Mouse (Mus musculus): Measurements from ENCODE around the gene Mylk. TPM values are rescaled to one million over a fixed set of nuclear protein-coding genes. Genes with fewer than 3 reads are reported as not detected.
"Not testable (repeated sequence)": the region's sequence is repeated elsewhere in the genome, so short reads cannot be mapped to it uniquely, and the experiment has no call there.

The Mylk gene
- 4.2 and 4.6 TPM in 2 replicates for polyA plus RNA-seq (2014; fragmentation: Nextera tagmentation; extraction: Ambion mirVana)

GRCm38 (mm10) chr16:34745065-34745585, at the start of gene Mylk:
Gene Mylk, plus strand, starts transcription at chr16:34745210.
- H3K4me3 ChIP-seq (ENCODE audit: low read depth, low read length): peak within 1 kb of the TSS; percentile 38
- DNase-seq (ENCODE audit: low spot score) (peak; percentile 88), ATAC-seq (peak; percentile 94)
- no peaks in the 10 kb centered on the region for H3K9me3 ChIP-seq (replicated peaks; ENCODE audit: control insufficient read depth, low read length)
- H3K27me3 ChIP-seq (replicated peaks; ENCODE audit: control insufficient read depth, insufficient read depth, low read length): peaks cover 7% of the 10 kb centered on the region; the same call in 1 of the 2 replicates
- WGBS: under 1% methylated on average over 48 of the region's 48 CpGs
- no peak within 1 kb of the TSS for H3K27ac ChIP-seq (ENCODE audit: low read depth, low read length)
- H3K4me2 ChIP-seq (ENCODE audit: low read length): peak within 1 kb of the TSS; percentile 73
- H3K4me1 ChIP-seq (ENCODE audit: control insufficient read depth, insufficient read depth, low read length): peaks cover 8% of the 10 kb centered on the region; the same call in 1 of the 2 replicates
- H3K36me3 ChIP-seq (ENCODE audit: control insufficient read depth, insufficient read depth, low read length): no peaks in the 10 kb centered on the region
- peak within 1 kb of the TSS; percentile 52 for H3K9ac ChIP-seq (ENCODE audit: low read length)

GRCm38 (mm10) chr16:34698721-34699120, 46.3 kb upstream of the Mylk start:
- not testable (repeated sequence) for H3K9me3 ChIP-seq (replicated peaks; ENCODE audit: control insufficient read depth, low read length); H3K36me3 ChIP-seq (ENCODE audit: control insufficient read depth, insufficient read depth, low read length); H3K27me3 ChIP-seq (replicated peaks; ENCODE audit: control insufficient read depth, insufficient read depth, low read length); H3K9ac ChIP-seq (ENCODE audit: low read length); H3K4me2 ChIP-seq (ENCODE audit: low read length); H3K27ac ChIP-seq (ENCODE audit: low read depth, low read length); ATAC-seq; DNase-seq (ENCODE audit: low spot score); H3K4me3 ChIP-seq (ENCODE audit: low read depth, low read length); H3K4me1 ChIP-seq (ENCODE audit: control insufficient read depth, insufficient read depth, low read length)
- 81% methylated on average over 3 of the region's 3 CpGs for WGBS

GRCm38 (mm10) chr16:34700165-34700827, 44.7 kb upstream of the Mylk start:
- 18% methylated on average over 7 of the region's 7 CpGs for WGBS
- H3K27me3 ChIP-seq (replicated peaks; ENCODE audit: control insufficient read depth, insufficient read depth, low read length): no peaks in the 10 kb centered on the region
- peak; percentile 92 for DNase-seq (ENCODE audit: low spot score)
- H3K9ac ChIP-seq (ENCODE audit: low read length): no peak overlapping the region
- ATAC-seq: peak; percentile 86
- peaks cover 12% of the 10 kb centered on the region; the same call in 1 of the 2 replicates for H3K36me3 ChIP-seq (ENCODE audit: control insufficient read depth, insufficient read depth, low read length)
- no peak overlapping the region for H3K4me2 ChIP-seq (ENCODE audit: low read length)
- no peak overlapping the region for H3K4me3 ChIP-seq (ENCODE audit: low read depth, low read length)
- no peak overlapping the region for H3K27ac ChIP-seq (ENCODE audit: low read depth, low read length)
- no peaks in the 10 kb centered on the region for H3K9me3 ChIP-seq (replicated peaks; ENCODE audit: control insufficient read depth, low read length)
- no peaks in the 10 kb centered on the region for H3K4me1 ChIP-seq (ENCODE audit: control insufficient read depth, insufficient read depth, low read length)

- ATAC-seq: no peak
- H3K36me3 ChIP-seq (ENCODE audit: control insufficient read depth, insufficient read depth, low read length): peaks cover 16% of the 10 kb centered on the region
- no peak overlapping the region for H3K4me3 ChIP-seq (ENCODE audit: low read depth, low read length)
- no peak for DNase-seq (ENCODE audit: low spot score)
- H3K4me2 ChIP-seq (ENCODE audit: low read length): no peak overlapping the region
- H3K9ac ChIP-seq (ENCODE audit: low read length): no peak overlapping the region
- WGBS: 87% methylated on average over 6 of the region's 6 CpGs
- no peak overlapping the region for H3K27ac ChIP-seq (ENCODE audit: low read depth, low read length)
- H3K4me1 ChIP-seq (ENCODE audit: control insufficient read depth, insufficient read depth, low read length): no peaks in the 10 kb centered on the region
- H3K27me3 ChIP-seq (replicated peaks; ENCODE audit: control insufficient read depth, insufficient read depth, low read length): no peaks in the 10 kb centered on the region
- H3K9me3 ChIP-seq (replicated peaks; ENCODE audit: control insufficient read depth, low read length): no peaks in the 10 kb centered on the region
Observed at GRCm38 (mm10) chr16:34700828-34701216, 44.2 kb upstream of the Mylk start.

- Histone ChIP-seq H3K27ac (ENCODE audit: low read depth, low read length) (no peak overlapping the region), H3K4me1 (ENCODE audit: control insufficient read depth, insufficient read depth, low read length) (no peaks in the 10 kb centered on the region), H3K9me3 (replicated peaks; ENCODE audit: control insufficient read depth, low read length) (no peaks in the 10 kb centered on the region), H3K27me3 (replicated peaks; ENCODE audit: control insufficient read depth, insufficient read depth, low read length) (no peaks in the 10 kb centered on the region), H3K4me2 (ENCODE audit: low read length) (no peak overlapping the region), H3K4me3 (ENCODE audit: low read depth, low read length) (no peak overlapping the region), H3K36me3 (ENCODE audit: control insufficient read depth, insufficient read depth, low read length) (peaks cover 37% of the 10 kb centered on the region), H3K9ac (ENCODE audit: low read length) (no peak overlapping the region)
- WGBS: 91% methylated on average over 2 of the region's 2 CpGs
- no peak for ATAC-seq
- DNase-seq (ENCODE audit: low spot score): no peak
Observed at GRCm38 (mm10) chr16:34706019-34706418, 39.0 kb upstream of the Mylk start.

- Histone ChIP-seq H3K27me3 (replicated peaks; ENCODE audit: control insufficient read depth, insufficient read depth, low read length) (no peaks in the 10 kb centered on the region), H3K4me3 (ENCODE audit: low read depth, low read length) (no peak overlapping the region), H3K36me3 (ENCODE audit: control insufficient read depth, insufficient read depth, low read length) (peaks cover 37% of the 10 kb centered on the region), H3K9me3 (replicated peaks; ENCODE audit: control insufficient read depth, low read length) (no peaks in the 10 kb centered on the region), H3K4me1 (ENCODE audit: control insufficient read depth, insufficient read depth, low read length) (no peaks in the 10 kb centered on the region), H3K27ac (ENCODE audit: low read depth, low read length) (no peak overlapping the region), H3K9ac (ENCODE audit: low read length) (no peak overlapping the region), H3K4me2 (ENCODE audit: low read length) (no peak overlapping the region)
- DNase-seq (ENCODE audit: low spot score) (no peak), ATAC-seq (no peak)
- 87% methylated on average over 7 of the region's 7 CpGs for WGBS
Observed at GRCm38 (mm10) chr16:34706487-34706946, 38.5 kb upstream of the Mylk start.

- no peak for ATAC-seq
Observed at GRCm38 (mm10) chr16:34711481-34711880, 33.5 kb upstream of the Mylk start.

GRCm38 (mm10) chr16:34725156-34725555, 19.9 kb upstream of the Mylk start:
- 95% methylated on average over 3 of the region's 3 CpGs for WGBS
- no peaks in the 10 kb centered on the region for H3K4me1 ChIP-seq (ENCODE audit: control insufficient read depth, insufficient read depth, low read length)
- no peak overlapping the region for H3K27ac ChIP-seq (ENCODE audit: low read depth, low read length)
- DNase-seq (ENCODE audit: low spot score) (no peak), ATAC-seq (no peak)
- no peak overlapping the region for H3K9ac ChIP-seq (ENCODE audit: low read length)
- 0 out of 2 replicates have a peak, but pooled peaks cover 3% of the 10 kb centered on the region for H3K9me3 ChIP-seq (replicated peaks; ENCODE audit: control insufficient read depth, low read length)
- H3K36me3 ChIP-seq (ENCODE audit: control insufficient read depth, insufficient read depth, low read length): peaks cover 17% of the 10 kb centered on the region
- H3K4me2 ChIP-seq (ENCODE audit: low read length): no peak overlapping the region
- H3K4me3 ChIP-seq (ENCODE audit: low read depth, low read length): no peak overlapping the region
- no peaks in the 10 kb centered on the region for H3K27me3 ChIP-seq (replicated peaks; ENCODE audit: control insufficient read depth, insufficient read depth, low read length)

More at GRCm38 (mm10) chr16:34711481-34711880, 33.5 kb upstream of the Mylk start:
- Histone ChIP-seq H3K4me3 (ENCODE audit: low read depth, low read length) (no peak overlapping the region), H3K27me3 (replicated peaks; ENCODE audit: control insufficient read depth, insufficient read depth, low read length) (no peaks in the 10 kb centered on the region), H3K4me1 (ENCODE audit: control insufficient read depth, insufficient read depth, low read length) (no peaks in the 10 kb centered on the region), H3K9ac (ENCODE audit: low read length) (no peak overlapping the region), H3K4me2 (ENCODE audit: low read length) (no peak overlapping the region), H3K27ac (ENCODE audit: low read depth, low read length) (no peak overlapping the region), H3K9me3 (replicated peaks; ENCODE audit: control insufficient read depth, low read length) (no peaks in the 10 kb centered on the region), H3K36me3 (ENCODE audit: control insufficient read depth, insufficient read depth, low read length) (peaks cover 23% of the 10 kb centered on the region)
- peak; percentile 58 for DNase-seq (ENCODE audit: low spot score)
- WGBS: 78% methylated on average over 3 of the region's 3 CpGs

GRCm38 (mm10) chr16:34728610-34729009, 16.4 kb upstream of the Mylk start:
- not testable (repeated sequence) for ATAC-seq; H3K4me3 ChIP-seq (ENCODE audit: low read depth, low read length); DNase-seq (ENCODE audit: low spot score); H3K27me3 ChIP-seq (replicated peaks; ENCODE audit: control insufficient read depth, insufficient read depth, low read length); H3K9ac ChIP-seq (ENCODE audit: low read length); H3K4me2 ChIP-seq (ENCODE audit: low read length); H3K36me3 ChIP-seq (ENCODE audit: control insufficient read depth, insufficient read depth, low read length); H3K27ac ChIP-seq (ENCODE audit: low read depth, low read length); H3K4me1 ChIP-seq (ENCODE audit: control insufficient read depth, insufficient read depth, low read length); H3K9me3 ChIP-seq (replicated peaks; ENCODE audit: control insufficient read depth, low read length)
